Mouse (Mus musculus) urinary bladder, adult 18-20 months (tissue): ENCODE data around the gene Ebi3.
A peak's percentile ranks its signal among the peaks of the same experiment; 100 is the strongest.
"Not testable (repeated sequence)": the region's sequence is repeated elsewhere in the genome, so short reads cannot be mapped to it uniquely, and the experiment has no call there.

Experiments
- DNase-seq, 2 experiments: peaks; one replicate each; pipeline ENCODE4 v3.0.0; 2022; ENCODE audit warnings: low spot score in 2 of 2, mixed read lengths in 2 of 2

Gene Ebi3

GRCm38 (mm10) chr17:55952447-55953027 is at the start of gene Ebi3:
TSS of gene Ebi3 (plus strand) at chr17:55952640.
- no peak for DNase-seq

GRCm38 (mm10) chr17:55903087-55903486 is 49.4 kb upstream of the Ebi3 start:
- no peak for DNase-seq

GRCm38 (mm10) chr17:55903687-55904086 is 48.8 kb upstream of the Ebi3 start:
- DNase-seq: no peak

- no peak for DNase-seq
Measured at GRCm38 (mm10) chr17:55904131-55904530, 48.3 kb upstream of the Ebi3 start.

GRCm38 (mm10) chr17:55906669-55907068 is 45.8 kb upstream of the Ebi3 start:
- no peak for DNase-seq

- DNase-seq: peak; percentile 11 to 61
Measured at GRCm38 (mm10) chr17:55931553-55932502, 20.6 kb upstream of the Ebi3 start.

GRCm38 (mm10) chr17:55932635-55933034 is 19.8 kb upstream of the Ebi3 start:
- DNase-seq: no peak

GRCm38 (mm10) chr17:55933191-55933590 is 19.2 kb upstream of the Ebi3 start:
- no peak for DNase-seq

GRCm38 (mm10) chr17:55944387-55944865 is 8.0 kb upstream of the Ebi3 start:
- DNase-seq: not testable (repeated sequence)

- DNase-seq: peak; percentile 84 to 90
Measured at GRCm38 (mm10) chr17:55944866-55945682, 7.4 kb upstream of the Ebi3 start.

GRCm38 (mm10) chr17:55945696-55946095 is 6.7 kb upstream of the Ebi3 start:
- no peak for DNase-seq

GRCm38 (mm10) chr17:55948647-55949046 is 3.8 kb upstream of the Ebi3 start:
- DNase-seq: no peak

GRCm38 (mm10) chr17:55949400-55949799 is 3.0 kb upstream of the Ebi3 start, which contains the start of gene Zfp119b:
TSS of gene Zfp119b (minus strand) at chr17:55949500.
- DNase-seq: no peak

- no peak for DNase-seq
Measured at GRCm38 (mm10) chr17:55950601-55951000, 1.8 kb upstream of the Ebi3 start.

GRCm38 (mm10) chr17:55952041-55952440 is 399 bp upstream of the Ebi3 start:
- DNase-seq: no peak

- DNase-seq: no peak
Measured at GRCm38 (mm10) chr17:55953751-55954150, 1.3 kb downstream of the Ebi3 start.

- DNase-seq: peak in 1 of 2 experiments; percentile 0
Measured at GRCm38 (mm10) chr17:55954229-55954628, 1.8 kb downstream of the Ebi3 start.

- DNase-seq: peak; percentile 64 to 87
Measured at GRCm38 (mm10) chr17:55956129-55956528, 3.7 kb downstream of the Ebi3 start.

GRCm38 (mm10) chr17:55956591-55956990 is 4.2 kb downstream of the Ebi3 start:
- no peak for DNase-seq

- DNase-seq: peak; percentile 22 to 56
Measured at GRCm38 (mm10) chr17:55957168-55957567, 4.7 kb downstream of the Ebi3 start.

- DNase-seq: peak in 1 of 2 experiments; percentile 0
Measured at GRCm38 (mm10) chr17:55957726-55958583, 5.5 kb downstream of the Ebi3 start.
